Mouse (Mus musculus): Measurements from ENCODE around the gene Tmem107. TPM values are rescaled to one million over a fixed set of nuclear protein-coding genes. Genes with fewer than 3 reads are reported as not detected.

Tmem107 gene
- total RNA-seq, 2 experiments from 2014 or later = 5.2 to 5.4 TPM

DNA sequence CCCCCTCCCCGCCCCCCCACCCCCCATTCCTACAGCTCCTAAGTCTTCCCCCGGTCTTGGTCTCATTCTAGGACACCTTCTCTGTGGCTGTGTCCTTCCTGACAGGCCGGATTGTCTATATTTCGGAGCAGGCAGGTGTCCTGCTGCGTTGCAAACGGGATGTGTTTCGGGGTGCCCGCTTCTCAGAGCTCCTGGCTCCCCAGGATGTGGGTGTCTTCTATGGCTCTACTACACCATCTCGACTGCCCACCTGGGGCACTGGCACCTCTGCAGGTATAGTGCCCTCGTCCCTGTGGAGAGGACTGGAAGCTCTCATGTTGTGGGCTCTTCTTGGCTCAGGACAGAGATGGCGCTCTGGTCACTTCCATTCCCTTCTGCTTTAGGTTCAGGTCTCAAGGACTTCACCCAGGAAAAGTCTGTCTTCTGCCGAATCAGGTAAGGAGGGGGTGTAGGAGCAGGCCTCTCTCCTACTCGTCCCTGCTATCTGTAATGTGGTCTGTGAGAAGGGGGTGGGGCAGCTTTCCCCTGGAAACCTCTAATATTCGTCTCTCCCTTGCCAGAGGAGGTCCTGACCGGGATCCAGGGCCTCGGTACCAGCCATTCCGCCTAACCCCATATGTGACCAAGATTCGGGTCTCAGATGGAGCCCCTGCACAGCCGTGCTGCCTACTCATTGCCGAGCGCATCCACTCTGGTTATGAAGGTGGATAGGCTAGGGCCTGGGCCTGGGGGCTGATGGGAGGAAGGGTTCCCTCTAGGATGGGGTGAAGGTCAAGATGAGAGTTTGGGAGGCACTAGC is 31.2 kb downstream of the Tmem107 start:
- intact Hi-C loops (cut with DNase I) = loop anchor here (1.0 to 10.0 kb wide), 2 partner anchors 7 to 813 kb away; partner anchors contain the start of gene Gps2
- no peak for DNase-seq

DNA sequence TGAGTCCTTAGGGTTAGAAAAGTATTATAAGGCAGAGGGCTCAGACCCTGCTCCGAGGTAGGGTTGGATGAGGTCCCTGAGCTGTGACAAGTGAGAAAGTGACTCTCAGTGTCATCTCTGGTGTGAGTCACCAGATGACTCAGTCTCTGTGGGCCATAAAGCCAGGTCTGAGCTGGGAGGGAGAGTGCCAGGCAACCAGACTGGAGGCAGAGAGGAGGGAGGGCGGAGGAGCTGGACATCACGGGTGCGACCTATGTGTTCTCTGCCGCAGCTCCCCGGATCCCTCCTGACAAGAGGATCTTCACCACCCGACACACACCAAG is 31.8 kb downstream of the Tmem107 start:
- intact Hi-C loops (cut with DNase I) = loop anchor here (10.0 kb wide), 1 partner anchor 812 kb away; the partner anchor contains the start of gene Gps2
- DNase-seq = peak in 1 of 2 experiments; percentile 5

DNA sequence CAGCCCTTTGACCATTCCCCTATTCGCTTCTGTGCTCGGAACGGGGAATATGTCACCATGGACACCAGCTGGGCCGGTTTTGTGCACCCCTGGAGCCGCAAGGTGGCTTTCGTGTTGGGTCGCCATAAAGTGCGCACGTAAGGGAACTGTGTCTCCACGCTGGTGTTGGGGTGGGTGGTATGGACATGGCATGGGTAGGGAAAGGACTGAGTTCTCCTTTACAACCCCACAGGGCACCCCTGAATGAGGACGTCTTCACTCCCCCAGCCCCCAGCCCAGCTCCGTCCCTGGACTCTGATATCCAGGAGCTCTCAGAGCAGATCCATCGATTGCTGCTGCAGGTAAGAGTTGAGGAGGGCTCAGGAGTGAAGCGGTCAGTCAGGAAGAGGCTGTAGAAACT is 32.5 kb downstream of the Tmem107 start:
- intact Hi-C loops (cut with DNase I) = loop anchor here (10.0 kb wide), 1 partner anchor 812 kb away; the partner anchor contains the start of gene Gps2
- DNase-seq = no peak

DNA sequence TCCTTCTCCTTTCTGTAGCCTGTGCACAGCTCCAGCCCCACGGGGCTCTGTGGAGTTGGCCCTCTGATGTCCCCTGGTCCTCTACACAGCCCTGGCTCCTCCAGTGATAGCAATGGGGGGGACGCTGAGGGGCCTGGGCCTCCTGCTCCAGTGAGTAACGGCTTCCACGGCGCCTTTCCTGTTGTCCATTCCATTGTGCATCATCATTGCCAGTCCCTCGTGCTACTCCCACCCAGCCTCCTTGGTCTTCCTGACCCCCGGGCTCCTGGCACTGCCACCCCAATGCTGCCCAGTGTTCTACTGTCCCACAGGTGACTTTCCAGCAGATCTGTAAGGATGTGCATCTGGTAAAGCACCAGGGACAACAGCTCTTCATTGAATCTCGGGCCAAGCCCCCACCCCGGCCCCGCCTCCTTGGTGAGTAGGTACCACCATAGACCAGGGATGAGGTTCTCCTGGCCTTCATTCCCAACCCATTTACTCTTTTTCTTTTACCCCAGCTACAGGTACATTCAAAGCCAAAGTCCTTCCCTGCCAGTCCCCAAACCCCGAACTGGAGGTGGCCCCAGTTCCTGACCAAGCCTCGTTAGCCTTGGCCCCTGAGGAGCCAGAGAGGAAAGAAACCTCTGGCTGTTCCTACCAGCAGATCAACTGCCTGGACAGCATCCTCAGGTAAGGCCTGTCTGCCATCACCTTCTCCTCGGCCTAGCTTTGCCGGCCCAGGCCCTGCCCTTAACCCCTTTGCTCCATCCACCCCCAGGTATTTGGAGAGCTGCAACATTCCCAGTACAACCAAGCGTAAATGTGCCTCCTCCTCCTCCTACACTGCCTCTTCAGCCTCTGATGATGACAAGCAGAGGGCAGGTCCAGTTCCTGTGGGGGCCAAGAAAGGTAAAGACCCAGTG is 33.2 kb downstream of the Tmem107 start:
- DNase-seq = no peak
- intact Hi-C loops (cut with DNase I) = loop anchor here (10.0 kb wide), 1 partner anchor 811 kb away; the partner anchor contains the start of gene Gps2

DNA sequence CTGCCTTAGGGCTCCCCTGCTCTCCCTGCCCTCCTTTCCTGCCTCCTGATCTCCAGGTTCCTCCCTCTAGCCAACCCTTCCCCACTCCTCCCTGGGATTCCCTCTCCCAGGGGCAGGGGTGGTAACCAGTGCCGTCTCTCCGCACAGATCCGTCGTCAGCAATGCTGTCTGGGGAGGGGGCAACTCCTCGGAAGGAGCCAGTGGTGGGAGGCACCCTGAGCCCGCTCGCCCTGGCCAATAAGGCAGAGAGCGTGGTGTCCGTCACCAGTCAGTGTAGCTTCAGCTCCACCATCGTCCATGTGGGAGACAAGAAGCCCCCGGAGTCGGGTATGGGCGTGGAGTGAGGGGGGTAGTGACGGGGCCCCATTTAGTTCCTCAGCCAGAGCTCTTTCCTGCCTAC is 33.9 kb downstream of the Tmem107 start:
- intact Hi-C loops (cut with DNase I) = loop anchor here (10.0 kb wide), 1 partner anchor 810 kb away; the partner anchor contains the start of gene Gps2
- DNase-seq = no peak

DNA sequence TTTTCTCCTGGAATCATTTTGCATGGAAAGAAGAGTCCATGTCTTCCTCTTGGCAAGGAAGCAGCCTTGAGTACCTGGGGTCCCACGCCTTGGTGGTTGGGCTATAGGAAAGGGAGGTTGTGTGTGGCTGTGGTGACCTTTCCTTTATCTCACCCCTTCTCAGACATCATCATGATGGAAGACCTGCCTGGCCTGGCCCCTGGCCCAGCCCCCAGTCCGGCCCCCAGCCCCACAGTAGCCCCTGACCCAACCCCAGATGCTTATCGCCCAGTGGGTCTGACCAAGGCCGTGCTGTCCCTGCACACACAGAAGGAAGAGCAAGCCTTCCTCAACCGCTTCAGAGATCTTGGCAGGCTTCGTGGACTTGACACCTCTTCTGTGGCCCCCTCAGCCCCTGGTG is 34.6 kb downstream of the Tmem107 start:
- no peak for DNase-seq
- intact Hi-C loops (cut with DNase I) = loop anchor here (10.0 kb wide), 1 partner anchor 810 kb away; the partner anchor contains the start of gene Gps2

DNA sequence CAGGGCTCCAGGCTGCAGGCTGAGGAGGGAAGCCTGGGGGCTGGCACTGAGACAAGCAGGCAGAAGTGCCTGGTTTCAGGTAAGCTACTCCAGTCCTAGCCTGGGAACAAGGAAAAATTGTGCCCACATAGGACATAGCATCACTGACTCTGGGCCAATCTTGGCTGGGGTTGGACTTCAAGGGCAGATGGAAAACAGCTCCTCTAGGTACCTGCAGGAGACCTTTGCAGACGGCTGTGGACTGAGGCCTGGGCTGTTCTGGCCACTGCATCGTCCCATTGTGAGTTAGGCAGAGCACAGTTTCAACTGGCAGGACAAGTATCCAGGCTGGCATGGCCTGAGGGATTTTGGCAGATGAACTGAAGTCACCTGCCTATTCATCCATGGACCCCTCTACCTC is 35.2 kb downstream of the Tmem107 start:
- no peak for DNase-seq
- intact Hi-C loops (cut with DNase I) = loop anchor here (10.0 kb wide), 1 partner anchor 809 kb away; the partner anchor contains the start of gene Gps2

DNA sequence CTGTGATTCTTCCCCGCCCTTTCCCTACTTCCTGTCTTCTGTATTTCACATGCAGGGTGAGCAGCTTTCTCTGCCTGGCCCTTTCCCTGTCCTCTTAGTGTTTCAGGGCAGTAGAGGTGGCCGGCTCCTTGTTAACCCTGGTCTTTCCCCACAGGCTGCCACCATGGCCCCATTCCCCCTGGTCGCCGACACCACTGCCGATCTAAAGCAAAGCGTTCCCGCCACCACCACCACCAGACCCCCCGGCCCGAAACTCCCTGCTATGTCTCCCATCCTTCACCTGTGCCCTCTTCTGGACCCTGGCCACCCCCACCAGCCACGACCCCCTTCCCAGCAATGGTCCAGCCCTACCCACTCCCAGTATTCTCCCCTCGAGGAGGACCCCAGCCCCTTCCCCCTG is 35.7 kb downstream of the Tmem107 start:
- intact Hi-C loops (cut with DNase I) = loop anchor here (10.0 kb wide), 1 partner anchor 809 kb away; the partner anchor contains the start of gene Gps2
- DNase-seq = no peak

DNA sequence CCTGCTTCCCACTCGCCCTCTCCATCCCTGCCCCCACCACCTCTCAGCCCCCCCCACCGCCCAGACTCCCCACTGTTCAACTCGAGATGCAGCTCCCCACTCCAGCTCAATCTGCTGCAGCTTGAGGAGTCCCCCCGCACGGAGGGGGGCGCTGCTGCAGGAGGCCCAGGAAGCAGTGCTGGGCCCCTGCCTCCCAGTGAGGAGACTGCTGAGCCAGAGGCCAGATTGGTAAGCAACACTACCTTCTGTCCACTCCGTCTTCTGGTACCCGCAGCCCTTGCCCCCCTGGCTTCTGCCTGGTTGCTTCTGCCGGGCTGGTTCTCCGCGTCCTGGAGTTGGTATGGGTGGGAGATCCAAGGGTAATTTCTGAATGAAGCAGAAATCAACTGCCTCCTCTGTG is 36.2 kb downstream of the Tmem107 start:
- intact Hi-C loops (cut with DNase I) = loop anchor here (10.0 kb wide), 1 partner anchor 808 kb away; the partner anchor contains the start of gene Gps2
- peak in 1 of 2 experiments; percentile 4 for DNase-seq

DNA sequence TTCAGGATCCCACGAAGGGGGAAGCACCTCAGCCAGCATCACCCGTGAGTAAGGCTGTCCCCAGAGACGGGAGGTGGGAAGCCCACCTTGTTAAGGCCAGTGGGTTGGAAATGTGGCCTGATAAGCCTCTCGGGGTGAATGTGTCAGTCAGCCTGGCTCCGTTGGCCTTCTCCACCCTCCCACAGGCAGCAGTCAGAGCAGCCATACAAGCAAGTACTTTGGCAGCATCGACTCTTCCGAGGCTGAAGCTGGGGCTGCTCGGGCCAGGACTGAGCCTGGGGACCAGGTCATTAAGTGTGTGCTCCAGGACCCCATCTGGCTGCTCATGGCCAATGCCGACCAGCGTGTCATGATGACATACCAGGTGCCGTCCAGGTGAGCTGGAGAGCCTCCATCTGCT is 37.1 kb downstream of the Tmem107 start:
- intact Hi-C loops (cut with DNase I) = loop anchor here (10.0 kb wide), 1 partner anchor 807 kb away; the partner anchor contains the start of gene Gps2
- no peak for DNase-seq

DNA sequence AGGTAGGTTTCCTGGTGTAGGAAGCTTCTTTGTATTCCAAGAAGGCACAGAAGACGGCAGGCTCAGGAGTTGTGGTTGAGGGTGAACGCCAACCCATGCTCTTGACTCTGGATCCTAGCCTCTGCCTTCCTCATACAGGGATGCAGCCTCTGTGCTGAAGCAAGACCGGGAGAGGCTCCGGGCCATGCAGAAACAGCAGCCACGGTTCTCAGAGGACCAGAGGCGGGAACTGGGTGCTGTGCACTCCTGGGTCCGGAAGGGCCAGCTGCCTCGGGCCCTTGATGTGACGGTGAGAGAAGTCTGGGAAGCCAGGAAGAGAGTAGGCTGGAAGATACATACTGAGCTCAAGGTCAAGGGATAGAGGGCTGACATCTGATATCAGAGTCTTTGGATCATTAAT is 37.6 kb downstream of the Tmem107 start:
- intact Hi-C loops (cut with DNase I) = loop anchor here (10.0 kb wide), 1 partner anchor 807 kb away; the partner anchor contains the start of gene Gps2
- DNase-seq = no peak

DNA sequence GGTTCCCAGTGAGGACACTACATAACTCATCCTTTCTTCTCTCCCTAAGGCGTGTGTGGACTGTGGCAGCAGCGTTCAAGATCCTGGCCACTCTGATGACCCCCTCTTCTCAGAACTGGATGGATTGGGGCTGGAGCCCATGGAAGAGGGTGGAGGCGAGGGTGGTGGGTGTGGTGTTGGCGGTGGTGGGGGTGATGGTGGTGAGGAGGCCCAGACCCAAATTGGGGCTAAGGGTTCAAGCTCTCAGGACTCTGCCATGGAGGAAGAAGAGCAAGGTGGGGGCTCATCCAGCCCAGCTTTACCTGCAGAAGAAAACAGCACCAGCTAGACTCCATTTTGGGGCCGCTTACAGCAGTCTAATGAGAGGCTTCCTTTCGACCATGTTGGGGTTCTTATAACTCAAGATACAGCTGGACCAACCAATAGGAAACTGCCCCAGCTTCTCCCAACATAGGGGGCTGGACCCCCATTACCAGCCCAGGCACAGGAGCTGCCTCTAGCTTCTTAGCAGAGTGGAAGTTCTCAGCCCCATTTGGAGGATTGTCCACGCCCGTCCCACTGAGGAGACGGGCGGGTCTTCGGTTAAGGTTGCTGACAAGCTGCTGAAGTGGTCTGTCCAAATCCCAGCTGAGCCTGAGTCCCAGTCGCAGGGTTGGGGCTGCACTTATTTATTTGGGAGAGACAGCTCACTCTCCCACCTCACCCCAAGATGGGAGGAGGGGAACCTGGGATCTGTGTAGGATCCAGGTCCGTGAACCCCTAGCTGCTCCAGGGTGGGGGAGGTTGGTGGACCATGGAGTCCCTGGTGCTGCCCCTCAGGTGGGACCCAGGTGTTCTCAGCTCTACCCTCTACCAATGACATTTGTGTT is 38.7 kb downstream of the Tmem107 start:
- intact Hi-C loops (cut with DNase I) = loop anchor here (1.0 to 10.0 kb wide), 2 partner anchors 8 to 806 kb away; partner anchors contain the start of gene Gps2
- no peak for DNase-seq

DNA sequence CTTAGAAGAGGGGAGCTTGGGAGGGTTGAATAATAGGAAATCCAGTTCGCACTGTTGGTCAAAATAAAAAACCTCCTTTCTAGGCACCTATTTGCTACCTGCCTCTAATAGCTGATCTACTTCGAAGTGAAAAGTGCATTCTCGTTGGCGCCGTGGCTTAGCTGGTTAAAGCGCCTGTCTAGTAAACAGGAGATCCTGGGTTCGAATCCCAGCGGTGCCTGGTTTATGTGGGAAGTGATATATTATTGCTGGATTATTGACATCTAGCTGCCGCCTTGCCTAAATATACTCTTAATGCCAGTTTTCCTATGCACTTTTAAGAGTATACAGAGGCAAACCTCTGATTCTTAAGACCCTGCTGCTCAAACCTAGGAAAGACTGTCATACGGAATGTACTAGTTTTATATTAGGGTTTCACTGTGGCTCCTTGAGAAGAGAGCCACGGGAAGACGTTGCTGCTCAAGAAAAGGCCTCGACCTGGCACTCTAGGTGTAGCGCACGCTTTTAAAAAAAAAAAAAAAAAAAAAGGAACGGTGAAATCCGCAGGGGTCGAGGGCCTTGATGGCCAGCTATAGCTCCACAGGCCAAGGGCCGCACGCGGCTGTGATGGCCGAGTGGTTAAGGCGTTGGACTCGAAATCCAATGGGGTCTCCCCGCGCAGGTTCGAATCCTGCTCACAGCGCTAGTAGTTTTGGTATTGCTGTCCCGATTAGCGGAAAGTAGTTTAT is 39.9 kb downstream of the Tmem107 start:
- peak; percentile 90 to 98 for DNase-seq
- intact Hi-C loops (cut with DNase I) = no loop called here

DNA sequence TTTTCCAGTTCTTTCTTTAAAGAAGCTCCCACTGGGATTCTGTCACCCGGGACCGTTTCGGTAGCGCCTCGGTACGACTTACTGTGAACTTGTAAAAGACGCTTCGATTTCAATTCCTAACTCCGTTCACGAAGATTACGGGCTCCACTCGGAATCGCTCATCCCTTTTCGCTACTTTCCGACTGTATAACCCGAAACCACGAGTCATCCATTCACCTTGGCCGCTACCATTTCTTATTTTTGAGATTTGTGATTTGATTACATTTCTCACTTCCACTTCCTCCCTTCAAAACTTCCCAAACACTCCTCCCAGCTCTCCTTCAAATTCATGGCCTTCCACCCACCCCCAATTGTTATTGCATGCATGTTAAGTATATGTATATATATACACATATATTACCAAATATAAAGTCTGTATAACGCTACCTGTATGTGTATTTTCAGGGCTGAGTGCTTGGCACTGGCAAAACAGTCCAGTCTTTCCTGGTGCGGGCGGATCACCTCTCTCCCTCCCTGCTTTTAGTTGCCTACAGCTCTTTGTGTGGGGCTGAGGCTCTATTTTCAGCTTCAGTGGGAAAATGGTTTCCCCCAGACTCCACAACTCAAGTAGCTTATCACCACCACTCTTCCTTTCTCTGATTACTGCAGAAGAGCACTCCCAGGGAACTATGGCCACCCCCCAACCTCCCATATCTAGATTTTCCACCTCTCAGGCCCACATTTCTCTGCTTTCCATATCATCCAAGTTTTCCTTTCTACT is 40.6 kb downstream of the Tmem107 start:
- intact Hi-C loops (cut with DNase I) = no loop called here
- no peak for DNase-seq

DNA sequence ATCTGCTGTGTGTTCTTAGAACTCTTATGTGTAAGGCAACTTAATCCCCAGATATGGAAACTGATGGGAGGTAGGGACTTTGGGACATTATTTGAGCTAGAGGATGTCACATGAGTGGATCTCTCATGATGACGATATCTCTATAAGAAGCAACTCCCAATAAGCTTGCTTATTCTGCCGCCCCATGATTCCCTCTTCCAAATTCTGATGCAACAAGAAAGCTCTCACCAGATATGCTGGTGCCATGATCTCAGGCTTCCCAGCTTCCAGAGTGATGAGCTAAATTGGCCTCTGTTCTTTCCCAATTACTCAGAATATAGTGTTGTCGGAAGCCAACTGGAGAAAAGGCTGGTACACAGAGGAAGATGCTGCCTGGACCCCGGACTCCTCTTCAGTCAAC is 41.3 kb downstream of the Tmem107 start:
- no peak for DNase-seq
- intact Hi-C loops (cut with DNase I) = no loop called here

DNA sequence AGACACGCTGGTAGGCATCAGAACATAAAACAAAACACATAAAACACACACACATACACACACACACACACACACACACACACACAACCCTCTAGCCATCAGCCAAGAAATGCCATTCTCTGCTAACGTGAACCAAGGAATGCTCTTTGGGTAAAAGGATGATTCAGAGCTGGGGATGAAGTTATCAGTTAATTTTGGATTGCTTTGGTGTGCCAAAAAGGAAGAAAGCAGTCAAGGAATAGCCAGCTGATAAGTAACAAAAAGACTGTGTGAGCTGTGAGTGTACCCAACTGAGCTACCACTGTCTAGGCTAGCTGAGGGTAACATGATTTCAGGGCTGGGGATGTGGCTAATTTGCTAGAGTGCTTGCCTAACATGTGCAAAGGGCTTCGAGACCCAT is 43.4 kb downstream of the Tmem107 start:
- intact Hi-C loops (cut with DNase I) = no loop called here
- no peak for DNase-seq

DNA sequence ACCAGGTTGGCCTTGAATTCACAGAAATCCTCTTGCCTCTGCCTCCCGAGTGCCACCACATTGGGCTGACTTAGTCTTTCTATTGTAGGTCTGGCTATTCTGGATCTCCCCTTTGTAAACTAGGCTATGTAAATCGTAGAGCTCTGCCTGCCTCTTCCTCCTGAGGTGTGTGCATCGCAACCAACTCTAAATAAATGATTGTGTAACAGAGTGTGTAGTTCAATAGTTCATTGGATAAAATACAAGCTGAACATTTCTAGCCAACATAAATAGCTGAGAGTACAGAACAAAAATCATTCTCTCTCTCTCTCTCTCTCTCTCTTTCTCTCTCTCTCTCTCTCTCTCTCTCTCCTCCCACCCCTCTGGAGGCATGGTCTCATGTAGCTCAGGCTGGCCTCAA is 44.0 kb downstream of the Tmem107 start:
- intact Hi-C loops (cut with DNase I) = no loop called here
- no peak for DNase-seq

DNA sequence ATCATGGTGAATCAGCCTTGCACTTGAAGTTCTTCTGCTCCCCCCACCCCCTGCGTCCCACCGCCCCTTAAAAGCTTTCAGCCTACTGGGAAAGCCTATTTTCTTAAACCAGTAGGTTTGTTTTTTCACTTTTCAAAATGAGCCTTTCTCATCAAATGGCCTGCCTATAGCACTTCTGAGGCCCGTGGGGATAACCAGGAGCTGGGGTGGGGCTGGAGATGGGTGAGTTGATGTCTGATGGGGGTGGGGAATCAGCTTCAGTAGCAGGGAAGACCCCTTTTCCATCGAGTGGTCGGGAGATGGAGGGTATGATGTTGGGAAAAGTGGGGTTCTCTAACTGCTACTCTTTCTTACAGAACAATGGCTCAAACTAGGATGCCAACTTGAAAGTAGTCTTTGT is 46.2 kb downstream of the Tmem107 start:
- no peak for DNase-seq
- intact Hi-C loops (cut with DNase I) = no loop called here

Data from heart, postnatal 14 days (tissue).